Mouse (Mus musculus): ENCODE measurements around the gene Ing1. TPM values are rescaled to one million over a fixed set of nuclear protein-coding genes. Genes with fewer than 3 reads are reported as not detected.
A peak's percentile ranks its signal among the peaks of the same experiment; 100 is the strongest.

Ing1 gene
- total RNA-seq, 1 experiment: 37.9 TPM

DNA sequence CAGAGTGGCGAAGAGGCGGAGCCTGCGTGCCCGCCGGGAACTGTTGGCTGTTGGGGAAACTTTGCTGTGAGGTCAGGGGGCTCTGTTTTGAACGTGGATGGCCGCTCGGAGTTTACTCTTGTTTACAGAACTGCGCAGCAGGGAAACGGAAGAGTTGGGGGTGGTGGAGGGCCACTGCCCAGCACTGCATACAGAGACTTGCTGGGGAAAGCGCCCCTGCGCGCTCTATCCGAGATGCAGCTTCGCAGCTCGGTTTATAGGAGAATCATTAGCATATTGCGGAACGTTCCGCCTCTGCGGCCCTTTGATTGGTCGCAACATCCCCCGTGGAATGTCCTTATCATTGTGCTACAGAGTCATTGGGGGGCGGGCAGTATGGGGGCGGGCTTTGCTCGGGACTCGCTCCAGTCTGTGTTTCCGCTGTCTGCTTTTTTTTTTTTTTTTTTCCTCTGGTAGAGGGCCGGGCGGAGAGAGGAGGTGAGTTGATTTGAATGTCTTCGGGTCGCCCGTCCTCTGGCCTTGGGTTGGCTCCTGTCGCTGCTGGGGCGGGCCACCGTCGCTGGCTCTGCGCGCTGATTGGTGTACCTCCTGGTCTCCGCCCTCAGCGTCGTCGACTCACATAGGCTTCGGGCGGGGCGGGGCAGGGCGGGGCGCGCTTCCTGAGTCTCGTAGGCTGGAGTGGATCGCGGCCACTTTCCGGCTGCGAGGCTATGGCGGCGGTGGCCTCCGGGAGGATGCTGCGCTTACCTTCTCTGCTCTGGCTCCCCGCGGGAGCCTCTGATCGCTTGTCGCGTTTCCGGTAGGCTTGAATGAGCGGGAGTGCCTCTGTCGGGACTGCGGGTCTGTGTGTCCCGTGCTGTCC, 2.6 kb downstream of the Ing1 start:
- DNase-seq (ENCODE audit: low read depth, low spot score): peak; percentile 95
- no peaks in the 10 kb centered on the region for H3K9me3 ChIP-seq (ENCODE audit: control insufficient read depth, insufficient read depth, low read depth, low read length)
- H3K9ac ChIP-seq (ENCODE audit: insufficient read depth, low read depth, low read length, poor library complexity, severe bottlenecking): peak overlapping the region; percentile 84
- H3K4me1 ChIP-seq (ENCODE audit: control insufficient read depth in 2 of 2, insufficient read depth in 2 of 2, low read length in 2 of 2, poor library complexity in 1 of 2): peaks cover 6 to 7% of the 10 kb centered on the region in 2 experiments; a peak in 1 of 4 replicates
- peaks cover 11% of the 10 kb centered on the region for H3K36me3 ChIP-seq (ENCODE audit: control insufficient read depth, insufficient read depth, low read length, poor library complexity, severe bottlenecking)
- peak overlapping the region; percentile 85 for H3K27ac ChIP-seq (ENCODE audit: insufficient read depth, low read depth, low read length, poor library complexity, severe bottlenecking)
- H3K4me3 ChIP-seq (ENCODE audit: insufficient read depth in 1 of 2, low read depth in 1 of 2, low read length in 2 of 2, poor library complexity in 1 of 2, severe bottlenecking in 1 of 2): peak overlapping the region; percentile 92 to 98
- TF ChIP-seq CHD2 (IDR thresholded peaks at IDR 0.05; ENCODE audit: low read depth, low read length): peak; percentile 58; the same call in 1 of the 2 replicates
- peak; percentile 99 for TF ChIP-seq ZNF384 (IDR thresholded peaks at IDR 0.05; ENCODE audit: low read depth, low read length)
- TF ChIP-seq HCFC1 (IDR thresholded peaks at IDR 0.05; ENCODE audit: borderline replicate concordance, insufficient read depth, low read length): peak; percentile 77; the same call in 1 of the 2 replicates
- TF ChIP-seq ZC3H11A (IDR thresholded peaks at IDR 0.05; ENCODE audit: borderline replicate concordance, low read depth, low read length): no peak
- no peak for TF ChIP-seq MAFK (IDR thresholded peaks at IDR 0.05; ENCODE audit: insufficient read depth, low read depth, low read length)
- in situ Hi-C loops (cut with MboI; ENCODE audit: low sequenced_read_pairs in 2 of 2, unreplicated experiment in 2 of 2): loop anchor here in 1 of 2 experiments (10.0 kb wide), 1 partner anchor 147 kb away; the partner anchor contains the start of gene 1700016D06Rik

DNA sequence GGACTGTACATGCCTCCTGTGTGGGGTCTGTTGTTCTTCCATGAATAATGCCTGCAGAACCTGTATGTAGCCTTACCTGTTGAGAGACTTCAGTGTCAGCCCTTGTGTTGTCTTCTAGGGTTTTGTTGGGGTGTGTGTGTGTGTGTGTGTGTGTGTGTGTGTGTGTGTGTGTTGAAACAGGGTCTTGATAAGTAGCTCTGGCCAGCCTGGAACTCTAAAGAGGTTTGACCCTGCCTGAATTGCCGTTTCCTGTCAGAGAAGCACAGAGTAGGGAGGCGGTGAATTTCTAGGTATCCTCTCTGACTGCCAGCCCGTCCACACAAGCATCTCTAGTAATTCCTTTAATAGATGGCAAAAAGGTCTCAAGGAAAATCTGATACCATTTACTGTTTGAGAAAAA, 4.1 kb downstream of the Ing1 start:
- DNase-seq (ENCODE audit: low read depth, low spot score): no peak
- no peak overlapping the region for H3K27ac ChIP-seq (ENCODE audit: insufficient read depth, low read depth, low read length, poor library complexity, severe bottlenecking)
- H3K4me1 ChIP-seq (ENCODE audit: control insufficient read depth in 2 of 2, insufficient read depth in 2 of 2, low read length in 2 of 2, poor library complexity in 1 of 2): peaks cover 2 to 11% of the 10 kb centered on the region in 2 experiments; a peak in 1 of 4 replicates
- H3K36me3 ChIP-seq (ENCODE audit: control insufficient read depth, insufficient read depth, low read length, poor library complexity, severe bottlenecking): peaks cover 13% of the 10 kb centered on the region
- TF ChIP-seq ZNF384 (IDR thresholded peaks at IDR 0.05; ENCODE audit: low read depth, low read length) (no peak), MAFK (IDR thresholded peaks at IDR 0.05; ENCODE audit: insufficient read depth, low read depth, low read length) (no peak), CHD2 (IDR thresholded peaks at IDR 0.05; ENCODE audit: low read depth, low read length) (no peak)
- no peaks in the 10 kb centered on the region for H3K9me3 ChIP-seq (ENCODE audit: control insufficient read depth, insufficient read depth, low read depth, low read length)
- H3K9ac ChIP-seq (ENCODE audit: insufficient read depth, low read depth, low read length, poor library complexity, severe bottlenecking): no peak overlapping the region
- no peak overlapping the region for H3K4me3 ChIP-seq (ENCODE audit: insufficient read depth in 1 of 2, low read depth in 1 of 2, low read length in 2 of 2, poor library complexity in 1 of 2, severe bottlenecking in 1 of 2)
- in situ Hi-C loops (cut with MboI; ENCODE audit: low sequenced_read_pairs in 2 of 2, unreplicated experiment in 2 of 2): loop anchor here in 1 of 2 experiments (10.0 kb wide), 1 partner anchor 145 kb away; the partner anchor contains the start of gene 1700016D06Rik

DNA sequence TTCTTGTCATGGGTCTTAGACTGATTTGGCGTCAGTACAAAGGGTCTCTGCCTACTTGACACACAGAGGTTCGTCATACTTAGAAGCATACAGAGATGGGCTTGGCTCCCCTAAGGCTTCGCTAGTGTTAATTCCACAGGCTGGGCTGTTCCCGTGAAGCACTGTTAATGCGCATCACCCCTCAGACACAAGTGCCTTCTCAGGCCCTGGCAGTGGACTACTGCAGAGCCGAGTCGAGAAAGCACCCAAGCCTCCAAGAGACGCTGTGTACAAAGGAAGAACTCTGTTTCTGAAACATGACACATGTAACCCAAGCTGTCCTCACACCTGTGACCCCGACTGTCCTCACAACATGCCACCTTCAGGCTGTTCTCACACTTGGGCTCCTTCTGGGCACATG, 4.8 kb downstream of the Ing1 start:
- H3K9ac ChIP-seq (ENCODE audit: insufficient read depth, low read depth, low read length, poor library complexity, severe bottlenecking): no peak overlapping the region
- no peak for DNase-seq (ENCODE audit: low read depth, low spot score)
- no peak for TF ChIP-seq ZNF384 (IDR thresholded peaks at IDR 0.05; ENCODE audit: low read depth, low read length)
- no peak for TF ChIP-seq MAFK (IDR thresholded peaks at IDR 0.05; ENCODE audit: insufficient read depth, low read depth, low read length)
- TF ChIP-seq CHD2 (IDR thresholded peaks at IDR 0.05; ENCODE audit: low read depth, low read length): no peak
- no peak for TF ChIP-seq HCFC1 (IDR thresholded peaks at IDR 0.05; ENCODE audit: borderline replicate concordance, insufficient read depth, low read length)
- TF ChIP-seq ZC3H11A (IDR thresholded peaks at IDR 0.05; ENCODE audit: borderline replicate concordance, low read depth, low read length): no peak
- no peak overlapping the region for H3K27ac ChIP-seq (ENCODE audit: insufficient read depth, low read depth, low read length, poor library complexity, severe bottlenecking)
- peaks cover 2 to 15% of the 10 kb centered on the region in 2 experiments; a peak in 2 of 4 replicates for H3K4me1 ChIP-seq (ENCODE audit: control insufficient read depth in 2 of 2, insufficient read depth in 2 of 2, low read length in 2 of 2, poor library complexity in 1 of 2)
- no peak overlapping the region for H3K4me3 ChIP-seq (ENCODE audit: insufficient read depth in 1 of 2, low read depth in 1 of 2, low read length in 2 of 2, poor library complexity in 1 of 2, severe bottlenecking in 1 of 2)
- in situ Hi-C loops (cut with MboI; ENCODE audit: low sequenced_read_pairs in 2 of 2, unreplicated experiment in 2 of 2): no loop called here
- H3K9me3 ChIP-seq (ENCODE audit: control insufficient read depth, insufficient read depth, low read depth, low read length): no peaks in the 10 kb centered on the region
- peaks cover 13% of the 10 kb centered on the region for H3K36me3 ChIP-seq (ENCODE audit: control insufficient read depth, insufficient read depth, low read length, poor library complexity, severe bottlenecking)

DNA sequence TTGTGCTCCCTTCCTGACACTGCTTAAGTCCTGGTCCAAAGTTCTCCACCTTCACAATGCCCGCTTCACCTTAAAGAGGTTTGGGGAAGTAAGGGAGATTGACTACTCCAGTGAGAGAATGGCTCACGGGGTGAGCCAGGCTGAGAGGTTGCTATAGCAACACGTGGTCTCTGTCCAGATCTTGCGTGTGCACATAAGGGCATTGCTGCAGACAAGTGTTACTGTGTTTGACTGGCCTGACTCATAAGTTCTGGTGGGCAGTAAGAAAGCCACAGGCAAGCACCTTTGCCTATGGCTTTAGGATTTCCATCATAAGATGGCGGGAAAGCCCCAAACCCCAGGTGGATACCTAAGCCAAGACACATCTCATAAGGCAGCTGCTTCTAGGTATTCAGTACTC, 8.9 kb downstream of the Ing1 start:
- H3K36me3 ChIP-seq (ENCODE audit: control insufficient read depth, insufficient read depth, low read length, poor library complexity, severe bottlenecking): peaks cover 16% of the 10 kb centered on the region
- no peak overlapping the region for H3K27ac ChIP-seq (ENCODE audit: insufficient read depth, low read depth, low read length, poor library complexity, severe bottlenecking)
- in situ Hi-C loops (cut with MboI; ENCODE audit: low sequenced_read_pairs in 2 of 2, unreplicated experiment in 2 of 2): no loop called here
- TF ChIP-seq CHD2 (IDR thresholded peaks at IDR 0.05; ENCODE audit: low read depth, low read length) (no peak), ZNF384 (IDR thresholded peaks at IDR 0.05; ENCODE audit: low read depth, low read length) (no peak), MAFK (IDR thresholded peaks at IDR 0.05; ENCODE audit: insufficient read depth, low read depth, low read length) (no peak), ZC3H11A (IDR thresholded peaks at IDR 0.05; ENCODE audit: borderline replicate concordance, low read depth, low read length) (no peak), HCFC1 (IDR thresholded peaks at IDR 0.05; ENCODE audit: borderline replicate concordance, insufficient read depth, low read length) (no peak)
- peaks cover 0 to 15% of the 10 kb centered on the region in 2 experiments; a peak in 2 of 4 replicates for H3K4me1 ChIP-seq (ENCODE audit: control insufficient read depth in 2 of 2, insufficient read depth in 2 of 2, low read length in 2 of 2, poor library complexity in 1 of 2)
- H3K4me3 ChIP-seq (ENCODE audit: insufficient read depth in 1 of 2, low read depth in 1 of 2, low read length in 2 of 2, poor library complexity in 1 of 2, severe bottlenecking in 1 of 2): no peak overlapping the region
- no peaks in the 10 kb centered on the region for H3K9me3 ChIP-seq (ENCODE audit: control insufficient read depth, insufficient read depth, low read depth, low read length)
- no peak overlapping the region for H3K9ac ChIP-seq (ENCODE audit: insufficient read depth, low read depth, low read length, poor library complexity, severe bottlenecking)
- no peak for DNase-seq (ENCODE audit: low read depth, low spot score)
